Mouse (Mus musculus) embryonic stem cell, embryonic (primary cell): ENCODE results near the gene Lrfn3.

Experiments
- CTCF ChIA-PET, 4 experiments: fragments of 300-600 bp in 2 of 4; fragments of 350-600 bp in 2 of 4; sonication (Branson Sonifier 250); formaldehyde crosslinking; loops; one replicate each; lab custom pipeline; 2022; ENCODE audit warnings: inconsistent platforms in 2 of 4; lab: Charles Lee
- POLR2A ChIA-PET, 4 experiments: fragments of 300-600 bp in 2 of 4; fragments of 350-600 bp in 2 of 4; sonication (Branson Sonifier 250); formaldehyde crosslinking; loops; one replicate each; lab custom pipeline; 2022; ENCODE audit warnings: antibody characterized with exemption in 4 of 4, inconsistent platforms in 1 of 4; lab: Charles Lee

The Lrfn3 gene

DNA sequence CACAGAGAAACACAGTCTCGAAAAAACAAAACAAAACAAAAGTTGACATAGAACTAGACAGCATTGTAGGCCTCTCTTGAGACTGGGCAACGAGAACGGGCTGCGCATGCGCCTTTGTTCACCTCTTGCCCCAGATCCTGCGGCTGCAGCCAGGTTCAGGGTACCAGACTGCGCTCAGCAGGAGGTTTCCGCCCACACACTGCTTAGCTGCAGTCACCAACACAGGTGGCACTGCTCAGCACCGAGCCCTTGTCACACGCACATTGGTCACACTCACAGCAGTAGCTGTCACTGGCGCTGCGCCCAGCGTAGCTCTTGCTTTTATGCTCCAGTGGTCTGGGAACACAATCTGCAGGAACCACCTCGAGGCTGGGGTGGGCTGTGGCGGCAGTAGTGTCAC lies 35.4 kb downstream of the Lrfn3 start:
- ChIA-PET POLR2A (no interaction called here), CTCF (interaction anchor here in 2 of 4 experiments (0.8 to 1.4 kb wide), 4 partner anchors 9 to 26 kb away, joined by 3 to 4 read pairs (median 3); no protein-coding TSS in a partner anchor)

- ChIA-PET CTCF (interaction anchor here in 1 of 4 experiments (1.1 kb wide), 1 partner anchor 27 kb away, joined by 3 read pairs; no protein-coding TSS in a partner anchor), POLR2A (no interaction called here)
Observed at GRCm38 (mm10) chr7:30326427-30326826, 36.1 kb downstream of the Lrfn3 start.

- CTCF ChIA-PET = interaction anchor here (0.6 to 1.5 kb wide), 8 partner anchors 7 to 1157 kb away, joined by 3 to 7 read pairs (median 3); partner anchors contain the start of gene Syne4 (in 1 of the 4)
- POLR2A ChIA-PET = interaction anchor here in 2 of 4 experiments (1.0 to 5.0 kb wide), 2 partner anchors 11 to 44 kb away, joined by 3 to 36 read pairs; partner anchors contain the start of genes Thap8 (in 1 of the 2) and Wdr62 (in 1 of the 2)
Observed at GRCm38 (mm10) chr7:30325364-30325763, 37.2 kb downstream of the Lrfn3 start.

- CTCF ChIA-PET = interaction anchor here (0.6 to 3.6 kb wide), 11 partner anchors 8 to 1156 kb away, joined by 3 to 17 read pairs (median 4); partner anchors contain the start of gene Syne4 (in 1 of the 4)
- POLR2A ChIA-PET = interaction anchor here in 2 of 4 experiments (0.6 to 5.1 kb wide), 7 partner anchors 12 to 112 kb away, joined by 3 to 37 read pairs (median 5); partner anchors contain the start of genes Thap8 (in 2 of the 2), Wdr62 (in 2 of the 2) and Alkbh6 (in 1 of the 2)
Observed at GRCm38 (mm10) chr7:30324300-30324944, 38.1 kb downstream of the Lrfn3 start.

- POLR2A ChIA-PET = interaction anchor here in 2 of 4 experiments (0.6 to 5.1 kb wide), 9 partner anchors 8 to 113 kb away, joined by 3 to 37 read pairs (median 5); partner anchors contain the start of genes Thap8 (in 2 of the 2), Wdr62 (in 2 of the 2) and Alkbh6 (in 1 of the 2)
Observed at GRCm38 (mm10) chr7:30323795-30324194, 38.8 kb downstream of the Lrfn3 start, which contains the start of gene Sdhaf1. Gene Sdhaf1 (minus strand): TSS chr7:30323895.

GRCm38 (mm10) chr7:30322865-30323264 lies 39.7 kb downstream of the Lrfn3 start:
- ChIA-PET CTCF (interaction anchor here (0.6 to 3.6 kb wide), 19 partner anchors 9 to 291 kb away, joined by 3 to 24 read pairs (median 4); partner anchors contain the start of gene Alkbh6 (in 1 of the 4)), POLR2A (interaction anchor here in 3 of 4 experiments (0.6 to 5.1 kb wide), 39 partner anchors 9 to 395 kb away, joined by 3 to 37 read pairs (median 5); partner anchors contain the start of genes Wdr62 (in 3 of the 3), Alkbh6 (in 2 of the 3), Kmt2b (in 2 of the 3) and Thap8 (in 2 of the 3))

More at GRCm38 (mm10) chr7:30323795-30324194, 38.8 kb downstream of the Lrfn3 start, which contains the start of gene Sdhaf1:
- CTCF ChIA-PET = interaction anchor here (0.6 to 3.6 kb wide), 8 partner anchors 8 to 345 kb away, joined by 3 to 24 read pairs (median 4); no protein-coding TSS in a partner anchor

DNA sequence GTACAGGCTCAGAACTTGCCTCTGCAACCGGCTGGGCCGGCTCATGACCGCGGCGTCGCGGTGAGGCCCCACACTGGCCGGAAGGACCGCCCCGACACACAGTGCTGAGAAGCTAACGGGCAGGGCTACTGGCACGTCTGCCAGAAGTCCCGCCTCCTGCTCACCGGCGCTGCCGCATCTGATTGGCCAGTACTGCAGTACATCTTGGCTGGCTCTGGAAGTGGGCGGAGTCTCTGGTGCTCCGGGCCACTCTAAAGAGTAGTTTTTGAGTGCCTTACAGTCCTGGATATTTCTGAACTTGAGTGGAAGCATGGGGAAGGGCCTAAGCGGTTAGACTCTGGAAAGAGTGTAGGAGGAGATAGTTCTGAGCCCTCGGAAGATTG lies 40.3 kb downstream of the Lrfn3 start:
- CTCF ChIA-PET = interaction anchor here (0.6 to 3.6 kb wide), 21 partner anchors 8 to 731 kb away, joined by 3 to 24 read pairs (median 4); partner anchors contain the start of gene Alkbh6 (in 1 of the 4)
- POLR2A ChIA-PET = interaction anchor here in 3 of 4 experiments (0.6 to 5.1 kb wide), 44 partner anchors 9 to 395 kb away, joined by 3 to 37 read pairs (median 5); partner anchors contain the start of genes Wdr62 (in 3 of the 3), Alkbh6 (in 2 of the 3), Kmt2b (in 2 of the 3) and Thap8 (in 2 of the 3)

DNA sequence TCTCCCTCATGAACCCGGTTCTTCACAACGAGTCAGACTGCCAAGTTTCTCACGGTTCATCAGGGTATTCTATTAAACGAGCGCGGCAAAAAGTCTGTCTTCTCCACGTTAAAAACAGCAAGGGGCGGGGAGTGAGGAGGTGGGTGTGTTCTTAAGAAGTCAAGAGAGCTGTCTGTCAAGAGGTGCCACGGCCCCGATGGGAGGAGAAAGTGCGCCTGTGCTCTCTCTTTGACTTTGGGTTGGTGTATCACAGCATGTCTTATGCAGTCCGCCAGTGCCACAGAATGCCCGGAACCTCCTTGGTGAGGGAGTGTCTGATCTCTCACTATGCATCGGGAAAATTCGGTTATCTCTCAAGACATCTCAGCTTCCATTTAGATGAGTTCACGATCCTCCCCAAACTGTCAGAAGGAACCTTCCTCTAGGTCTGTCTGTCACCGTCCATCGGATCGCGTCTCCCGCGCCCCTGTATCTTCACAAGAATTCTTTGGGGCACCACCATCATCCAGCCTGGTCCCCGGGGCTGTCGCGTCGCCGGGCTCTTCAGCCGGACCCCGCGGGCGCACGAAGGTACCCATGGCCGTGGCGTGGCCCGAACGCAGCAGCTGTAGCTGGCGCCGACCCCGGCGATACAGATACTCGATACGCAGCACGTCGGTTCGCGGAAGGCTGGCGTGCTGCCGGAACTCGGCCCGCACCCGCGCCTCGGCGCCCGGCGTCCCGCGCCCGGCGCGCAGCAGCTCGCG lies 40.9 kb downstream of the Lrfn3 start, which contains the start of gene E130208F15Rik:
Gene E130208F15Rik, plus strand, starts transcription at position 202 of the 746 bp plus-strand sequence.
- ChIA-PET POLR2A (interaction anchor here (0.6 to 5.1 kb wide), 52 partner anchors 8 to 412 kb away, joined by 3 to 37 read pairs (median 4); partner anchors contain the start of genes Wdr62 (in 3 of the 4), Alkbh6 (in 2 of the 4), Kmt2b (in 2 of the 4) and Thap8 (in 2 of the 4)), CTCF (interaction anchor here (0.6 to 3.6 kb wide), 21 partner anchors 10 to 731 kb away, joined by 3 to 24 read pairs (median 4); partner anchors contain the start of genes Alkbh6 (in 1 of the 4) and Zfp420 (in 1 of the 4))

GRCm38 (mm10) chr7:30320946-30321345 lies 41.6 kb downstream of the Lrfn3 start:
- ChIA-PET POLR2A (interaction anchor here (0.6 to 5.1 kb wide), 30 partner anchors 7 to 412 kb away, joined by 3 to 37 read pairs (median 5); partner anchors contain the start of genes Alkbh6 (in 2 of the 4), Thap8 (in 2 of the 4), Wdr62 (in 2 of the 4) and Kirrel2 (in 1 of the 4)), CTCF (interaction anchor here (0.7 to 2.9 kb wide), 7 partner anchors 11 to 461 kb away, joined by 3 to 24 read pairs (median 5); partner anchors contain the start of gene Zfp420 (in 1 of the 4))

GRCm38 (mm10) chr7:30318142-30318541 lies 44.4 kb downstream of the Lrfn3 start:
- ChIA-PET POLR2A (interaction anchor here in 1 of 4 experiments (1.2 kb wide), 1 partner anchor 38 kb away, joined by 3 read pairs; the partner anchor contains the start of gene Wdr62), CTCF (interaction anchor here in 1 of 4 experiments (1.0 kb wide), 1 partner anchor 10 kb away, joined by 3 read pairs; no protein-coding TSS in a partner anchor)

DNA sequence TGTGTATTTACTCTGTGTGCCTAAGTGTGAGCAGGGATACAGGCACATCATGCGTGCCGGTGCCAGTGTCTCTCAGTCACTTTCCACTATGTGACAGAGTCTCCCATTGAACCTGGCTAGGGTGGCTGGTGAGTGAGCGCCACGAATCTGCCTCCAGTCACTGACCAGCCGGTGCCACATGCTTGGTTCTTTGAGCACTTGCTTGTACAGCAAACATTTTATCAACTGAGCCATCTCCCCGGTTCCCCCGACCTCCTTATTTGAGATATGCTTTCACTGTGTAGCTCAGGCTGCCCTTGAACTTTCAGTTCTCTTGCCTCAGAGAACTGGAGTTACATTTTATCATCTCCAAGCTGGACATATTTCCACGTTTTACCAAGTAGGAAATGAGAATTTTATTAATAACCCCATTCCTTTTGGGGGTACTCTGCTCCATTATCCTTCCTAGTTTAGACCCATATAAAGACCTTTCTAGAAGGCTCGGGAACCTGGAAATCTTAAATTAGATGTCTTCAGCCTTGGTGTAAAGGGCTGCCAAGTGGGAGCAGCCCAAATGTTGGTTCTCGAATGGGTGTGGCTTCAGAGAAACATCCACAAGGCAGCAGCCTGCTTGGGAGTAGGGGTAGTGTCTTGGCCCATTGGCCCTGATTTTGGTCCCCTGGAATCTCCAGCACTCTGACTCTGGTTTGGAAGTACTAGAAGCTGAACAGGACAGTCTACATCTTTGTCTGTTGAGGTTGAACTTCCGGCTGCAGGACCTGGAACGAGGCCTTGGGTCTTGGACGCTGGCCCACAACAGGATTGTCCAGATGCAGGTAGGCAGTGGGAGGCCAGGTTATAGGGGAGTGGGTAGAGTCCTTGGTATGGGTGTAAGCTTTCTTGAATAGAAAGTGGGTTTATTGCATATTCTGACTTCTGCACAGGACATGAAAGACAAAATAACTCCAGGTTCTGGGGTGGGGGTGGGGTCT lies 46.7 kb downstream of the Lrfn3 start:
- ChIA-PET CTCF (interaction anchor here in 2 of 4 experiments (0.6 to 3.7 kb wide), 2 partner anchors 16 to 195 kb away, joined by 3 to 11 read pairs; no protein-coding TSS in a partner anchor), POLR2A (interaction anchor here in 3 of 4 experiments (0.5 to 2.6 kb wide), 7 partner anchors 16 to 147 kb away, joined by 3 to 12 read pairs (median 3); partner anchors contain the start of genes Lrfn3 (in 1 of the 3), Thap8 (in 1 of the 3), Tyrobp (in 1 of the 3) and Wdr62 (in 1 of the 3))

GRCm38 (mm10) chr7:30314721-30315155 lies 47.8 kb downstream of the Lrfn3 start, which contains the start of gene Syne4:
Gene Syne4 (plus strand): TSS chr7:30314807.
- ChIA-PET POLR2A (interaction anchor here in 3 of 4 experiments (0.6 to 2.6 kb wide), 17 partner anchors 9 to 493 kb away, joined by 3 to 12 read pairs (median 3); partner anchors contain the start of genes Thap8 (in 2 of the 3), Wdr62 (in 2 of the 3), Haus5 (in 1 of the 3) and Lrfn3 (in 1 of the 3)), CTCF (interaction anchor here in 2 of 4 experiments (0.7 to 3.7 kb wide), 8 partner anchors 8 to 22 kb away, joined by 3 to 11 read pairs (median 4); no protein-coding TSS in a partner anchor)

- ChIA-PET CTCF (interaction anchor here (0.6 to 3.7 kb wide), 12 partner anchors 8 to 660 kb away, joined by 3 to 11 read pairs (median 4); no protein-coding TSS in a partner anchor), POLR2A (interaction anchor here in 3 of 4 experiments (0.5 to 2.6 kb wide), 18 partner anchors 8 to 403 kb away, joined by 3 to 12 read pairs (median 5); partner anchors contain the start of genes Thap8 (in 3 of the 3), Wdr62 (in 3 of the 3) and E130208F15Rik (in 2 of the 3))
Observed at GRCm38 (mm10) chr7:30313666-30314320, 48.8 kb downstream of the Lrfn3 start.

DNA sequence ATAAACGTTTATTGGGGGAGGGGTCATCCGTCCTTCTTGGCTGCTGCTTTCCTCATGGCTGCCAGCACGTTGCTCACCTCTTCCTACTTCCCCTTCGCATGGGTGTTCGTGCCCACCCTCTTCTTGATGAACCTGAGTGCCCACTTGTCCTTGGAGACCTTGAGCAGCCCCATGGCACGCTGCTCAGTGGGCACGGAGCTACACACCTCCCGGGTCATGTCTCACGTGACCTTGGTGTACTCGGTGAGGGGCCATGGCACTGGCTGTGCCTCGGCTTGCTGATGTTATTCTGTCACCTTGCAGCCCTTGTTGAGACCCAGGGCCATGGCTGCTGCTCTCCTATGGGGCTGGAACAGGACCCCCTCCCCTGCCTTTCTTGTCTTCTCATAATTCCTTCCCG lies 52.4 kb downstream of the Lrfn3 start:
- CTCF ChIA-PET = interaction anchor here in 2 of 4 experiments (1.2 to 1.7 kb wide), 3 partner anchors 9 kb away, joined by 3 to 6 read pairs (median 3); no protein-coding TSS in a partner anchor
- POLR2A ChIA-PET = interaction anchor here in 2 of 4 experiments (0.7 to 4.0 kb wide), 4 partner anchors 10 to 28 kb away, joined by 3 to 22 read pairs (median 7); partner anchors contain the start of gene E130208F15Rik (in 2 of the 2)
